8 mouse cellular contexts compared by ENCODE assay signal in genomic region chr12:109446236-109446941, GRCm38 (mm10). TPM values are rescaled to one million over a fixed set of nuclear protein-coding genes. Genes with fewer than 3 reads are reported as not detected.
A peak's percentile ranks its signal among the peaks of the same experiment; 100 is the strongest.
DNase-seq lines count a peak whose midpoint lies in the region; ATAC-seq lines count a peak whose summit lies in the region.

No protein-coding gene starts in this region.

- DNase-seq in heart, postnatal 36 days, result no peak
- peak; percentile 43 for DNase-seq in adrenal gland, postnatal 14 days
- no peak for DNase-seq in hindbrain, embryonic 14.5 days (ENCODE audit: low spot score)
- no peak for DNase-seq in thymus, postnatal 14 days
- no peak for DNase-seq in urinary bladder, adult 2 months (ENCODE audit: low spot score)

- H3K9me3 ChIP-seq in heart, embryonic 16.5 days (replicated peaks; ENCODE audit: control insufficient read depth, low read length), result no peaks in the 10 kb centered on the region
- H3K9me3 ChIP-seq in hindbrain, embryonic 14.5 days (ENCODE audit: control insufficient read depth, low read length), result no peaks in the 10 kb centered on the region
- no peaks in the 10 kb centered on the region for H3K9me3 ChIP-seq in midbrain, embryonic 12.5 days

- peaks cover 36% of the 10 kb centered on the region for H3K27me3 ChIP-seq in heart, embryonic 16.5 days (ENCODE audit: control insufficient read depth, insufficient read depth, low read length)
- peaks cover 53% of the 10 kb centered on the region for H3K27me3 ChIP-seq in hindbrain, embryonic 14.5 days (ENCODE audit: control insufficient read depth, insufficient read depth, low read length)
- peaks cover 91% of the 10 kb centered on the region for H3K27me3 ChIP-seq in midbrain, embryonic 12.5 days

- peaks cover 23% of the 10 kb centered on the region for H3K4me1 ChIP-seq in heart, embryonic 16.5 days (ENCODE audit: control insufficient read depth, insufficient read depth, low read length)
- peaks cover 39% of the 10 kb centered on the region for H3K4me1 ChIP-seq in hindbrain, embryonic 14.5 days (replicated peaks; ENCODE audit: control insufficient read depth, insufficient read depth, low read length)
- H3K4me1 ChIP-seq in midbrain, embryonic 12.5 days, result peaks cover 70% of the 10 kb centered on the region

- H3K27ac ChIP-seq in heart, embryonic 16.5 days (ENCODE audit: low read length), result no peak overlapping the region
- H3K27ac ChIP-seq in hindbrain, embryonic 14.5 days, result no peak overlapping the region
- H3K27ac ChIP-seq in midbrain, embryonic 12.5 days (replicated peaks), result peak overlapping the region; percentile 26

- no peak overlapping the region for H3K9ac ChIP-seq in heart, embryonic 16.5 days (ENCODE audit: low read length)
- 0 out of 2 replicates have a peak overlapping the region, but pooled peaks have one; percentile 18 for H3K9ac ChIP-seq in hindbrain, embryonic 14.5 days
- 0 out of 2 replicates have a peak overlapping the region, but pooled peaks have one; percentile 12 for H3K9ac ChIP-seq in midbrain, embryonic 12.5 days (replicated peaks)

- peak overlapping the region; percentile 7; the same call in 1 of the 2 replicates for H3K4me3 ChIP-seq in heart, embryonic 16.5 days (ENCODE audit: low read length)
- no peak overlapping the region for H3K4me3 ChIP-seq in hindbrain, embryonic 14.5 days (replicated peaks; ENCODE audit: low read length)
- no peak overlapping the region for H3K4me3 ChIP-seq in midbrain, embryonic 12.5 days

- intact Hi-C loops in heart, postnatal 36 days (cut with DNase I), result no loop called here

- H3K4me2 ChIP-seq in heart, embryonic 16.5 days (ENCODE audit: low read depth, low read length), result peak overlapping the region; percentile 41
- H3K4me2 ChIP-seq in hindbrain, embryonic 14.5 days (replicated peaks), result peak overlapping the region; percentile 26; the same call in 1 of the 2 replicates
- H3K4me2 ChIP-seq in midbrain, embryonic 12.5 days (replicated peaks), result peak overlapping the region; percentile 30

- WGBS in heart, embryonic 16.5 days, result 12% methylated on average over 18 of the region's 18 CpGs
- WGBS in hindbrain, embryonic 14.5 days, result 8% methylated on average over 18 of the region's 18 CpGs
- WGBS in midbrain, embryonic 12.5 days, result 5% methylated on average over 18 of the region's 18 CpGs

- no peaks in the 10 kb centered on the region for H3K36me3 ChIP-seq in heart, embryonic 16.5 days (ENCODE audit: control insufficient read depth, insufficient read depth)
- no peaks in the 10 kb centered on the region for H3K36me3 ChIP-seq in hindbrain, embryonic 14.5 days (replicated peaks; ENCODE audit: control insufficient read depth, insufficient read depth)
- H3K36me3 ChIP-seq in midbrain, embryonic 12.5 days, result no peaks in the 10 kb centered on the region

- ATAC-seq in heart, embryonic 16.5 days (replicated peaks; ENCODE audit: extremely low read depth, insufficient read depth, low FRiP score), result no peak
- no peak; the same call in 1 of the 2 replicates for ATAC-seq in hindbrain, embryonic 14.5 days (ENCODE audit: low FRiP score)
- no peak for ATAC-seq in midbrain, embryonic 12.5 days (ENCODE audit: low FRiP score, low read depth)
- ATAC-seq in frontal cortex, adult (ENCODE audit: low TSS enrichment), result no peak

RNA-seq across cellular contexts. Expression of gene Dlk1, which starts 6.2 kb away (rescaled TPM):
- 169 and 179 TPM in 2 replicates for polyA plus RNA-seq in heart, embryonic 16.5 days (2015; fragmentation: Nextera tagmentation; extraction: Ambion mirVana)
- under 1 TPM; 0.22 to 1.00 TPM for total RNA-seq in heart, postnatal 36 days (2021)
- total RNA-seq in adrenal gland, postnatal 14 days (2021), result 494 and 529 TPM in 2 replicates
- polyA plus RNA-seq in hindbrain, embryonic 14.5 days (2014; fragmentation: Nextera tagmentation; extraction: Ambion mirVana), result 62.6 and 73.4 TPM in 2 replicates
- 87.5 and 95.9 TPM in 2 replicates for polyA plus RNA-seq in midbrain, embryonic 12.5 days (2016; fragmentation: Nextera tagmentation; extraction: Ambion mirVana)
- 8.0 and 10.8 TPM in 2 replicates for polyA plus RNA-seq in urinary bladder, adult 2 months (2012; rRNA removed)
